Mouse (Mus musculus) neural tube, embryonic 11.5 days (tissue): Measurements from ENCODE around the gene Pde4b. TPM values are rescaled to one million over a fixed set of nuclear protein-coding genes. Genes with fewer than 3 reads are reported as not detected.
A peak's percentile ranks its signal among the peaks of the same experiment; 100 is the strongest.

ENCODE experiments used
- ATAC-seq: fragments of 200-750 bp; cut with Nextera tagmentation; 2 replicates; pipeline ENCODE4 v1.8.0; 2017; ENCODE audit warnings: moderate number of reproducible peaks, mild to moderate bottlenecking, moderate TSS enrichment, moderate library complexity; ENCODE audit not compliant: insufficient read depth, low FRiP score, low TSS enrichment
- DNase-seq: peaks from one replicate; pipeline ENCODE4 v3.0.0-alpha.2; 2015; ENCODE audit warnings: low spot score
- H3K27ac ChIP-seq: fragments of 300-500 bp; sonication (generic); 2 replicates; pipeline ENCODE4 v1.5.1; 2014; ENCODE audit warnings: low read depth, mild to moderate bottlenecking, low read length
- H3K27me3 ChIP-seq: fragments of 300-500 bp; sonication (generic); 2 replicates; pipeline ENCODE4 v1.6.1; 2014; ENCODE audit warnings: mild to moderate bottlenecking, low read length, mixed read lengths; ENCODE audit not compliant: control insufficient read depth, insufficient read depth
- H3K36me3 ChIP-seq: fragments of 300-500 bp; sonication (generic); 2 replicates; pipeline ENCODE4 v1.6.1; 2014; ENCODE audit warnings: mild to moderate bottlenecking, low read length, moderate library complexity, mixed read lengths; ENCODE audit not compliant: control insufficient read depth, insufficient read depth
- H3K4me1 ChIP-seq: fragments of 300-500 bp; sonication (generic); 2 replicates; pipeline ENCODE4 v1.6.1; 2014; ENCODE audit warnings: low read length, mixed read lengths; ENCODE audit not compliant: control insufficient read depth, insufficient read depth
- H3K4me2 ChIP-seq: fragments of 300-500 bp; sonication (generic); 2 replicates; pipeline ENCODE4 v1.6.1; 2014; ENCODE audit warnings: low read depth, mild to moderate bottlenecking, moderate library complexity
- H3K4me3 ChIP-seq: fragments of 300-500 bp; sonication (generic); 2 replicates; pipeline ENCODE4 v1.5.1; 2014; ENCODE audit warnings: low read depth, low read length
- H3K9ac ChIP-seq: fragments of 300-500 bp; sonication (generic); 2 replicates; pipeline ENCODE4 v1.6.1; 2014; ENCODE audit warnings: mild to moderate bottlenecking, low read length
- H3K9me3 ChIP-seq: fragments of 300-500 bp; sonication (generic); 2 replicates; pipeline ENCODE4 v1.6.1; 2016; ENCODE audit warnings: low read length; ENCODE audit not compliant: control insufficient read depth
- WGBS: fragments of 180-500 bp; shearing (Covaris S2); extraction: QIAGEN DNeasy Blood & Tissue Kit; methylation state at CpG from one replicate; pipeline ENCODE4 v1.1.7; 2014; 5-methylcytosine and 5-hydroxymethylcytosine counted together
- polyA plus RNA-seq: library from polyadenylated mRNA; unstranded; fragments of >200 nt; fragmentation: Nextera tagmentation; extraction: Ambion mirVana; gene quantifications from 2 replicates; pipeline ENCODE4 v1.2.1, GENCODE M21; 2014

The Pde4b gene
- polyA plus RNA-seq, 1 experiment from 2014 or later, result 15.7 TPM

- H3K27ac ChIP-seq, result no peak overlapping the region
- H3K4me3 ChIP-seq, result peak overlapping the region; percentile 32
- 3% methylated on average over 20 of the region's 20 CpGs for WGBS
- peak overlapping the region; percentile 68 for H3K4me2 ChIP-seq
- H3K27me3 ChIP-seq, result no peaks in the 10 kb centered on the region
- peaks cover 12% of the 10 kb centered on the region for H3K4me1 ChIP-seq
- DNase-seq (no peak), ATAC-seq (no peak)
- H3K9me3 ChIP-seq, result no peaks in the 10 kb centered on the region
- H3K36me3 ChIP-seq, result no peaks in the 10 kb centered on the region
- H3K9ac ChIP-seq, result peak overlapping the region; percentile 52
Observed at GRCm38 (mm10) chr4:102570766-102571411, 483.5 kb downstream of the Pde4b start.

GRCm38 (mm10) chr4:102572031-102572430 lies 484.7 kb downstream of the Pde4b start:
- H3K9ac ChIP-seq, result no peak overlapping the region
- H3K9me3 ChIP-seq, result no peaks in the 10 kb centered on the region
- no peaks in the 10 kb centered on the region for H3K36me3 ChIP-seq
- no peak for ATAC-seq
- H3K27me3 ChIP-seq, result no peaks in the 10 kb centered on the region
- DNase-seq, result no peak
- H3K4me2 ChIP-seq, result no peak overlapping the region
- no peak overlapping the region for H3K4me3 ChIP-seq
- H3K4me1 ChIP-seq, result peaks cover 7% of the 10 kb centered on the region
- no peak overlapping the region for H3K27ac ChIP-seq
- WGBS, result 79% methylated on average over 6 of the region's 6 CpGs

- ATAC-seq, result no peak
Observed at GRCm38 (mm10) chr4:102572591-102572990, 485.2 kb downstream of the Pde4b start.

DNA sequence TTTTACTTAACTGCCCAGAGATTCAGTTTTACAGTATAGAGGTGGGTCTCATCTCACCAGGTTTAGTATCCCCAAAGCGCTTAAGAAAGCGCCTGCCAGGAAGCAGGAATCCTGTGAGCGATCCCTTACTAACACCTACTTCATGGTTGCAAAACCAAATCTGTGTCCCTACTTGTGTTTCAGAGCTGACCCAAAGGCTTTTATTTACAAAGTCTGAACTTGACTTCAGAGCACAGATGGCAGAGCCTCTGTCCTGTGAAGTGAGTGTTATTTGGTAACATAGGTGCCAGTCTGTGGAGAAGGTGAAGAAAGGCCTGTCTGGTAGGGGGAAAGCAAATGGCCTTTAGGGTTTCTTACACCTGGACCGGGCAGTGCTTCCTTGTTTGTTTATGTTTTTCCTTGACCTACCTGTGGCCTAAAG lies 486.0 kb downstream of the Pde4b start:
- no peak for ATAC-seq
- H3K36me3 ChIP-seq, result no peaks in the 10 kb centered on the region
- H3K27ac ChIP-seq, result no peak overlapping the region
- peaks cover 6% of the 10 kb centered on the region; the same call in 1 of the 2 replicates for H3K4me1 ChIP-seq
- H3K27me3 ChIP-seq, result no peaks in the 10 kb centered on the region
- 84% methylated on average over 4 of the region's 4 CpGs for WGBS
- H3K9me3 ChIP-seq, result no peaks in the 10 kb centered on the region
- no peak overlapping the region for H3K4me2 ChIP-seq
- H3K9ac ChIP-seq, result no peak overlapping the region
- H3K4me3 ChIP-seq, result no peak overlapping the region
- no peak for DNase-seq

More at GRCm38 (mm10) chr4:102572591-102572990, 485.2 kb downstream of the Pde4b start:
- WGBS, result 79% methylated on average over 3 of the region's 3 CpGs
- no peaks in the 10 kb centered on the region for H3K36me3 ChIP-seq
- no peak for DNase-seq
- H3K27ac ChIP-seq, result no peak overlapping the region
- H3K4me1 ChIP-seq, result peaks cover 6% of the 10 kb centered on the region; the same call in 1 of the 2 replicates
- H3K9ac ChIP-seq, result no peak overlapping the region
- H3K9me3 ChIP-seq, result no peaks in the 10 kb centered on the region
- H3K27me3 ChIP-seq, result no peaks in the 10 kb centered on the region
- no peak overlapping the region for H3K4me3 ChIP-seq
- H3K4me2 ChIP-seq, result no peak overlapping the region

DNA sequence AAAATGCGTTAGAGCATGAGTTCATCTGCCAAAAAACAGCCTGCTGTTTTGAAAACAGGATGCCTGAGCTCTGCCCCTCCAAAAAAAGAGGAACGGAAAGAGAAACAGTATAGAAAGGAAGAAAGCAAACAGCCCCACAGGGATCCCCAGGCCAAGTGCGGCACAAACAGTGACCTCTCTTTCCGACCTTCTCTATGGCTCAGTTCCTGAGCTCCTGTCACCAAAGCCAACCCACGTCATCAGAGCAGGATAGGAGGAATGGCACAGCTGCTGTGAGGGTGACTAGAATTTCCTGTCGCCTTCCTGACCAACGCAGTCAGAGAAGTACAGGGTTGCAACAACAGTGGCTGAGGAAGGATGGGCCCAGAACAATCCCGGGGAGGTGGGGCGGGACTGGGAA lies 486.9 kb downstream of the Pde4b start:
- no peak overlapping the region for H3K4me3 ChIP-seq
- H3K4me1 ChIP-seq, result peaks cover 4% of the 10 kb centered on the region; the same call in 1 of the 2 replicates
- no peaks in the 10 kb centered on the region for H3K36me3 ChIP-seq
- DNase-seq, result no peak
- WGBS, result 50% methylated on average over 9 of the region's 9 CpGs
- H3K27me3 ChIP-seq, result no peaks in the 10 kb centered on the region
- no peak overlapping the region for H3K4me2 ChIP-seq
- H3K27ac ChIP-seq, result no peak overlapping the region
- no peak for ATAC-seq
- no peaks in the 10 kb centered on the region for H3K9me3 ChIP-seq
- no peak overlapping the region for H3K9ac ChIP-seq

DNA sequence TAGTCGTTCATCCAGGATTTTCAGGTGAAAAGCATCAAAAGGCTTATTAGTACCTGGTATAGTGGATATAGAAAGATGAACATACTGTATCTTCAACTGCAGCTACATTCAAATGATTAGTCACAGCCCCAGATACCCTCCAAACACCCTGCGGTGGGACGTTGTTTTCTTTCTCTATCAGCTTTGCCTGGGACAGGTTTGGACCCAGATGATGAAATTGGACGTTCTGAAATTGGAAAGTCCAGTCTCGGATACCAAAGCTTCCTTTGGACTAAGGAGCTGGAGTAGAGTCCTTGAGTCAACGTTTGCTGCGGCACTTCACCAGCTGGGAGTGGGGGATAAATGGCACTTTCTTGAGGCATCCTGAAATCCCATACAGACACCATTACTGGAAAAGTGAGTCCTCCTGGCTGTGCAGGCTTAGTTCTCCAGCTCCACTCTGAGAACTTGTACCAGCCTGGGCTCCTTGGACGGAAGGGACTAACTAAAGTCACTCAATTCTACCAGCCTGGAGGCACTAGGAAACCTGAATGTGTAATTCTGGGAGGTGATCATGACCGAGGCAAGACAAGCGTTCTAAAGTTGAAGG lies 487.4 kb downstream of the Pde4b start:
- no peak overlapping the region for H3K9ac ChIP-seq
- 83% methylated on average over 10 of the region's 10 CpGs for WGBS

GRCm38 (mm10) chr4:102576109-102576508 lies 488.8 kb downstream of the Pde4b start:
- no peak for ATAC-seq
- DNase-seq, result no peak

More for the DNA sequence above, 487.4 kb downstream of the Pde4b start:
- no peak overlapping the region for H3K4me2 ChIP-seq
- ATAC-seq, result no peak
- H3K27me3 ChIP-seq, result no peaks in the 10 kb centered on the region
- H3K4me1 ChIP-seq, result peaks cover 3% of the 10 kb centered on the region; the same call in 1 of the 2 replicates
- H3K4me3 ChIP-seq, result no peak overlapping the region
- H3K36me3 ChIP-seq, result no peaks in the 10 kb centered on the region
- no peaks in the 10 kb centered on the region for H3K9me3 ChIP-seq
- DNase-seq, result no peak
- H3K27ac ChIP-seq, result no peak overlapping the region

DNA sequence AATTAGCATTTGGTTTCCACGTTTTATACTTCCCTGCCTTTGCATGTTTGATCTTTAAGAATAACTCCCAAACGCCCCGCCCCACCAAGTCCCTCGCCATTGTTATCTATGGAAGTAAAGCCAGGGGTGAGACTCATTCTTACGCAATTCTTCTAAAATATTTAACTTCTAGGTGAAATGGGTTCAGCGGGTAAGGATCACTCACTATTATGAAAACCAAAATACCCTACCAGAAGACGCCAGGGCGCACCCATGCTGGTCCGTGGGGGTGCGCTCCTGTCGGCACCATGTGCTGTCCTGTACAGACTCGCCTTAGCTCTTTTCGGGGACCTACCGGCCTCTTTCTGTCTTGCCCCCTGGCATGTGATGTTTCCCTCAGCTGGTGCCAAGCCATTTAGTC lies 490.3 kb downstream of the Pde4b start:
- Histone ChIP-seq H3K4me1 (peaks cover 3% of the 10 kb centered on the region; the same call in 1 of the 2 replicates), H3K27me3 (no peaks in the 10 kb centered on the region), H3K4me2 (no peak overlapping the region), H3K36me3 (no peaks in the 10 kb centered on the region), H3K27ac (no peak overlapping the region), H3K4me3 (no peak overlapping the region), H3K9me3 (no peaks in the 10 kb centered on the region), H3K9ac (no peak overlapping the region)
- no peak for ATAC-seq
- WGBS, result 87% methylated on average over 14 of the region's 14 CpGs
- no peak for DNase-seq

More at GRCm38 (mm10) chr4:102576109-102576508, 488.8 kb downstream of the Pde4b start:
- Histone ChIP-seq H3K4me1 (peaks cover 3% of the 10 kb centered on the region; the same call in 1 of the 2 replicates), H3K9ac (no peak overlapping the region), H3K9me3 (no peaks in the 10 kb centered on the region), H3K27ac (no peak overlapping the region), H3K4me3 (no peak overlapping the region), H3K27me3 (no peaks in the 10 kb centered on the region), H3K36me3 (no peaks in the 10 kb centered on the region), H3K4me2 (no peak overlapping the region)
- 87% methylated on average over 6 of the region's 6 CpGs for WGBS

- H3K4me3 ChIP-seq, result no peak overlapping the region
- ATAC-seq, result no peak
- H3K27ac ChIP-seq, result no peak overlapping the region
Observed at GRCm38 (mm10) chr4:102579051-102579450, 491.7 kb downstream of the Pde4b start.

More at GRCm38 (mm10) chr4:102579051-102579450, 491.7 kb downstream of the Pde4b start:
- no peak overlapping the region for H3K9ac ChIP-seq
- DNase-seq, result no peak
- no peaks in the 10 kb centered on the region for H3K27me3 ChIP-seq
- H3K4me2 ChIP-seq, result no peak overlapping the region
- no peaks in the 10 kb centered on the region for H3K36me3 ChIP-seq
- H3K9me3 ChIP-seq, result no peaks in the 10 kb centered on the region
- 90% methylated on average over 4 of the region's 4 CpGs for WGBS
- peaks cover 3% of the 10 kb centered on the region; the same call in 1 of the 2 replicates for H3K4me1 ChIP-seq
